Mouse (Mus musculus) limb, embryonic 15.5 days (tissue): Measurements from ENCODE around the gene Elmod2. TPM values are rescaled to one million over a fixed set of nuclear protein-coding genes. Genes with fewer than 3 reads are reported as not detected.
"Not testable (repeated sequence)": the region's sequence is repeated elsewhere in the genome, so short reads cannot be mapped to it uniquely, and the experiment has no call there.

Experiments
- ATAC-seq: fragments of 200-750 bp; cut with Nextera tagmentation; 2 replicates; pipeline ENCODE4 v1.8.0; 2017; ENCODE audit warnings: low read depth, moderate TSS enrichment; ENCODE audit not compliant: insufficient number of reproducible peaks, low FRiP score, low TSS enrichment
- H3K27ac ChIP-seq: fragments of 300-500 bp; sonication (generic); 2 replicates; pipeline ENCODE4 v1.5.1; 2015; ENCODE audit warnings: moderate library complexity, mild to moderate bottlenecking, inconsistent platforms
- H3K27me3 ChIP-seq: fragments of 300-500 bp; sonication (generic); 2 replicates; pipeline ENCODE4 v1.6.1; 2015; ENCODE audit warnings: inconsistent platforms
- H3K36me3 ChIP-seq: fragments of 300-500 bp; sonication (generic); 2 replicates; pipeline ENCODE4 v1.6.1; 2015; ENCODE audit warnings: inconsistent platforms
- H3K4me1 ChIP-seq: fragments of 300-500 bp; sonication (generic); 2 replicates; pipeline ENCODE4 v1.6.1; 2015; ENCODE audit warnings: inconsistent platforms
- H3K4me2 ChIP-seq: fragments of 300-500 bp; sonication (generic); 2 replicates; pipeline ENCODE4 v1.6.1; 2015; ENCODE audit warnings: mild to moderate bottlenecking, inconsistent platforms
- H3K4me3 ChIP-seq: fragments of 300-500 bp; sonication (generic); 2 replicates; pipeline ENCODE4 v1.5.1; 2015; ENCODE audit warnings: mild to moderate bottlenecking, inconsistent platforms
- H3K9ac ChIP-seq: fragments of 300-500 bp; sonication (generic); 2 replicates; pipeline ENCODE4 v1.6.1; 2015; ENCODE audit warnings: inconsistent platforms
- H3K9me3 ChIP-seq: fragments of 300-500 bp; sonication (generic); 2 replicates; pipeline ENCODE4 v1.6.1; 2016; ENCODE audit warnings: inconsistent platforms
- WGBS: fragments of 180-500 bp; shearing (Covaris S2); methylation state at CpG from one replicate; pipeline ENCODE4 v1.1.7; 2015; 5-methylcytosine and 5-hydroxymethylcytosine counted together
- polyA plus RNA-seq: library from polyadenylated mRNA; unstranded; fragments of >200 nt; fragmentation: Nextera tagmentation; extraction: Ambion mirVana; gene quantifications from 2 replicates; pipeline ENCODE4 v1.2.1, GENCODE M21; 2015

Elmod2 gene
- polyA plus RNA-seq, 1 experiment from 2014 or later = 16.1 TPM

- no peak overlapping the region for H3K4me2 ChIP-seq
- WGBS = 81% methylated on average over 2 of the region's 2 CpGs
- no peak overlapping the region for H3K9ac ChIP-seq
- H3K9me3 ChIP-seq = no peaks in the 10 kb centered on the region
- no peak overlapping the region for H3K4me3 ChIP-seq
- H3K4me1 ChIP-seq = no peaks in the 10 kb centered on the region
- H3K36me3 ChIP-seq = peaks cover 38% of the 10 kb centered on the region
- no peak overlapping the region for H3K27ac ChIP-seq
- no peaks in the 10 kb centered on the region for H3K27me3 ChIP-seq
- ATAC-seq = no peak
Measured at GRCm38 (mm10) chr8:83323056-83323455, 9.2 kb downstream of the Elmod2 start.

DNA sequence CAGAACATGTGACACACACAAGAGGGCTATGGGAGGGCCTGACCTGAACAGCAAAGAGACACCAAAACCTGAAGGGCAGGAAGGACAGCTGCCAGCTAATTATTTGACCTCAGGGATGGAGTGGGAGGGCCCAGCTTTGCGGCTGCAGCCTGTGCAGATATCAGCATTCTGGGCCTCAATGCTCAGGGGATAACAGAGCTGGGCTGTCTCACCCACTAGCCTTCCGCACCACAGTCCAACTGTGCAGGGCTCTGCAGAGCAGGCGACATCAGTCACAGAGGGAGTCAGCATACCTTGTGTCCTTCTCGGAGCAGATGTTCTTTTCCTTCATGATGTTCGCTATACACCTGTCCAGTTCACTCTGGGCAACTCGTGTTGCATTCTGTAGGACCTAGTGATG lies 9.9 kb downstream of the Elmod2 start:
- H3K9me3 ChIP-seq = no peaks in the 10 kb centered on the region
- ATAC-seq = no peak
- no peaks in the 10 kb centered on the region for H3K27me3 ChIP-seq
- H3K27ac ChIP-seq = no peak overlapping the region
- peaks cover 40% of the 10 kb centered on the region for H3K36me3 ChIP-seq
- no peak overlapping the region for H3K4me3 ChIP-seq
- no peaks in the 10 kb centered on the region for H3K4me1 ChIP-seq
- no peak overlapping the region for H3K9ac ChIP-seq
- 86% methylated on average over 6 of the region's 6 CpGs for WGBS
- no peak overlapping the region for H3K4me2 ChIP-seq

GRCm38 (mm10) chr8:83320543-83320942 lies 11.7 kb downstream of the Elmod2 start:
- Histone ChIP-seq H3K9me3 (no peaks in the 10 kb centered on the region), H3K36me3 (peaks cover 42% of the 10 kb centered on the region), H3K27ac (peak overlapping the region; percentile 24), H3K4me3 (no peak overlapping the region), H3K9ac (no peak overlapping the region), H3K4me2 (no peak overlapping the region), H3K27me3 (no peaks in the 10 kb centered on the region), H3K4me1 (no peaks in the 10 kb centered on the region)
- 46% methylated on average over 3 of the region's 3 CpGs for WGBS
- 0 out of 2 replicates have a peak, but pooled peaks have one; percentile 35 for ATAC-seq

GRCm38 (mm10) chr8:83315691-83316090 lies 16.6 kb downstream of the Elmod2 start:
- ATAC-seq = no peak
- no peak overlapping the region for H3K27ac ChIP-seq
- no peak overlapping the region for H3K4me3 ChIP-seq
- H3K4me2 ChIP-seq = no peak overlapping the region
- no peak overlapping the region for H3K9ac ChIP-seq
- peaks cover 28% of the 10 kb centered on the region for H3K36me3 ChIP-seq
- no peaks in the 10 kb centered on the region for H3K9me3 ChIP-seq
- H3K4me1 ChIP-seq = no peaks in the 10 kb centered on the region
- WGBS = 84% methylated on average over 2 of the region's 2 CpGs
- no peaks in the 10 kb centered on the region for H3K27me3 ChIP-seq

- not testable (repeated sequence) for H3K4me3 ChIP-seq, H3K27me3 ChIP-seq, H3K9me3 ChIP-seq, H3K9ac ChIP-seq, H3K27ac ChIP-seq, ATAC-seq, H3K4me1 ChIP-seq, H3K4me2 ChIP-seq
- 70% methylated on average over 4 of the region's 4 CpGs for WGBS
- peaks cover 24% of the 10 kb centered on the region for H3K36me3 ChIP-seq
Measured at GRCm38 (mm10) chr8:83315084-83315483, 17.2 kb downstream of the Elmod2 start.

- ATAC-seq = no peak
Measured at GRCm38 (mm10) chr8:83309836-83310235, 22.4 kb downstream of the Elmod2 start.

GRCm38 (mm10) chr8:83304946-83305345 lies 27.3 kb downstream of the Elmod2 start:
- Histone ChIP-seq H3K36me3 (no peaks in the 10 kb centered on the region), H3K4me3 (no peak overlapping the region), H3K27me3 (no peaks in the 10 kb centered on the region), H3K4me2 (no peak overlapping the region), H3K4me1 (no peaks in the 10 kb centered on the region), H3K9me3 (no peaks in the 10 kb centered on the region), H3K27ac (no peak overlapping the region), H3K9ac (no peak overlapping the region)
- ATAC-seq = no peak
- 77% methylated on average over 1 of the region's 1 CpGs for WGBS

More at GRCm38 (mm10) chr8:83309836-83310235, 22.4 kb downstream of the Elmod2 start:
- Histone ChIP-seq H3K9ac (no peak overlapping the region), H3K27me3 (no peaks in the 10 kb centered on the region), H3K4me2 (no peak overlapping the region), H3K4me1 (no peaks in the 10 kb centered on the region), H3K27ac (no peak overlapping the region), H3K9me3 (no peaks in the 10 kb centered on the region), H3K36me3 (peaks cover 3% of the 10 kb centered on the region; the same call in 1 of the 2 replicates), H3K4me3 (no peak overlapping the region)
- WGBS = 76% methylated on average over 6 of the region's 6 CpGs

GRCm38 (mm10) chr8:83300135-83300534 lies 32.2 kb downstream of the Elmod2 start:
- WGBS = 54% methylated on average over 1 of the region's 1 CpGs

DNA sequence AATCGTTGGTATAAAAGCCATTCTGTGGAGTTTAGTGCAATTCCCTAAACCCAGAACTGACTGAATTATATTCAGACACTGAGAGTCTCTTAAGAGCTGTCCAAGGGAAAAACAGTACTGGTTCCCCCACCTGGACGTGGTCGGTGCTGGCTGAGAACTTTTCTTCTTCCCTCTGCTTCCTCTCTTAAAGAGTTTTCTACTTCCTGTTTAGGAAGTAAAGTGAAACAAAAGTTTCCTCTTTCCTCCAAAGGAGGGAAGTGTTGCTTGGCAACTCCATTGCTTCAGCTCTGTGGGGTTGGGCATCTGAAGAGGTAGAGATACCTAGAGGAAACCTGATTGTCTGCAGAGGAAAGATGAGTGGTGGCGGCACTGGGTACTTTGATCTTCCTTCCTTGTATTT lies 34.9 kb downstream of the Elmod2 start:
- 62% methylated on average over 4 of the region's 4 CpGs for WGBS
- no peak for ATAC-seq
- Histone ChIP-seq H3K4me2 (no peak overlapping the region), H3K27ac (no peak overlapping the region), H3K36me3 (no peaks in the 10 kb centered on the region), H3K9ac (no peak overlapping the region), H3K9me3 (no peaks in the 10 kb centered on the region), H3K4me1 (no peaks in the 10 kb centered on the region), H3K4me3 (no peak overlapping the region), H3K27me3 (no peaks in the 10 kb centered on the region)

More at GRCm38 (mm10) chr8:83300135-83300534, 32.2 kb downstream of the Elmod2 start:
- Histone ChIP-seq H3K9me3 (no peaks in the 10 kb centered on the region), H3K4me1 (no peaks in the 10 kb centered on the region), H3K36me3 (no peaks in the 10 kb centered on the region), H3K27ac (no peak overlapping the region), H3K4me2 (no peak overlapping the region), H3K27me3 (no peaks in the 10 kb centered on the region), H3K9ac (no peak overlapping the region), H3K4me3 (no peak overlapping the region)
- ATAC-seq = no peak

DNA sequence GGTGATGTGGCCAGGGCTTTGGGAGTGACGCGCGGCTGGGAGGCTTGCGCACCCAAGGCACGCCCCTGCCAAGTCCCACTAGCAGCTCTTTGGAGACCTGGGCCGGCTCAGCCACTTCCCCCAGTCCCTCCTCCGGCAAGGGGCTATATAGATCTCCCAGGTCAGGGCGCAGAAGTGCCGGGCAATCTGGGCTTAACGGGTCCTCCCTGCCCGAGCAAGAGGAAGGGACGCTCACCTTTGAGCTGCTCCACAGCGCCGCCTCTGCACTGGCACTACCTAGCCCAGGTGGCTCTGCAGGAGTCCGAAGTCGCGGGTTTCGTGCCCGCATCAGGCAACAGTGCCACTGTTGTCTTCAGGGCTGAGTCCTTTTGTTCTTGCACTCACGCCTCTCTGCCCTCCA lies 42.1 kb downstream of the Elmod2 start, which contains the start of gene Ucp1:
TSS of gene Ucp1 (plus strand) at position 177 of the 400 bp plus-strand sequence.
- no peak within 1 kb of the TSS for H3K9ac ChIP-seq
- H3K27ac ChIP-seq = no peak within 1 kb of the TSS
- peak within 1 kb of the TSS; percentile 24 for H3K4me3 ChIP-seq
- no peak for ATAC-seq
- peaks cover 5% of the 10 kb centered on the region for H3K4me1 ChIP-seq
- peaks cover 29% of the 10 kb centered on the region for H3K27me3 ChIP-seq
- H3K36me3 ChIP-seq = no peaks in the 10 kb centered on the region
- H3K4me2 ChIP-seq = peak within 1 kb of the TSS; percentile 38
- no peaks in the 10 kb centered on the region for H3K9me3 ChIP-seq
- 1% methylated on average over 17 of the region's 20 CpGs for WGBS

DNA sequence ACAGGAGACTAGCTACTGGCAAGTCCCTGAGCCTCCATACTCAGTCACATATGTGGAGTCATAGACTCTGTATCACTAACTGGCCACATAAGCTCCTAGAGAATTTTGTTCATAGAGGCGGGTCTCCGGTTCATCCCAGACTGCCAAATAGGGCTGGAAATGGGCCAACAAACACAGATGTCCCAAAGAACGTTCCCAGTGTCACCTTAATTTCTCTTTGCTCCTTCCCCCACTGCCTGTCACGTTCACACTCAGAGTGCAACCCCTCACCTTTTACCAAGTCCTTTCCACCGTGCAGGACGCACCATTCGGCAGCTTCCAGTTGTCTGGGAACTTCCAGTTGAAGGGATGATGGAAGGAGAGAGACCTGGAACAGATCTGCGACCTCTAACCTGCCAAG lies 46.9 kb downstream of the Elmod2 start:
- no peaks in the 10 kb centered on the region for H3K9me3 ChIP-seq
- peaks cover 5% of the 10 kb centered on the region for H3K4me1 ChIP-seq
- H3K36me3 ChIP-seq = no peaks in the 10 kb centered on the region
- H3K4me2 ChIP-seq = no peak overlapping the region
- H3K4me3 ChIP-seq = no peak overlapping the region
- peaks cover 19% of the 10 kb centered on the region for H3K27me3 ChIP-seq
- ATAC-seq = no peak
- 80% methylated on average over 8 of the region's 8 CpGs for WGBS
- no peak overlapping the region for H3K9ac ChIP-seq
- H3K27ac ChIP-seq = no peak overlapping the region

- H3K36me3 ChIP-seq = no peaks in the 10 kb centered on the region
- no peak for ATAC-seq
- no peaks in the 10 kb centered on the region for H3K27me3 ChIP-seq
- no peaks in the 10 kb centered on the region for H3K4me1 ChIP-seq
- no peak overlapping the region for H3K9ac ChIP-seq
- no peak overlapping the region for H3K4me2 ChIP-seq
- WGBS = 67% methylated on average over 6 of the region's 6 CpGs
- no peaks in the 10 kb centered on the region for H3K9me3 ChIP-seq
- H3K4me3 ChIP-seq = no peak overlapping the region
- H3K27ac ChIP-seq = no peak overlapping the region
Measured at GRCm38 (mm10) chr8:83278431-83278830, 53.9 kb downstream of the Elmod2 start.

GRCm38 (mm10) chr8:83274470-83274869 lies 57.8 kb downstream of the Elmod2 start:
- ATAC-seq = no peak
- 0 out of 2 replicates have a peak, but pooled peaks cover 2% of the 10 kb centered on the region for H3K4me1 ChIP-seq
- peaks cover 6% of the 10 kb centered on the region; the same call in 1 of the 2 replicates for H3K36me3 ChIP-seq
- H3K4me3 ChIP-seq = no peak overlapping the region
- 44% methylated on average over 11 of the region's 11 CpGs for WGBS
- H3K9me3 ChIP-seq = no peaks in the 10 kb centered on the region
- no peak overlapping the region for H3K27ac ChIP-seq
- H3K9ac ChIP-seq = no peak overlapping the region
- no peak overlapping the region for H3K4me2 ChIP-seq
- no peaks in the 10 kb centered on the region for H3K27me3 ChIP-seq
